Mouse (Mus musculus) embryonic facial prominence, embryonic 14.5 days (tissue): ENCODE measurements around the gene Snx13. TPM values are rescaled to one million over a fixed set of nuclear protein-coding genes. Genes with fewer than 3 reads are reported as not detected.

Source experiments
- ATAC-seq: fragments of 200-750 bp; cut with Nextera tagmentation; 2 replicates; pipeline ENCODE4 v1.8.0; 2017; ENCODE audit warnings: low read depth, moderate number of reproducible peaks, moderate TSS enrichment
- DNase-seq: peaks from one replicate; pipeline ENCODE4 v3.0.0-alpha.2; 2015; ENCODE audit warnings: low spot score
- H3K27ac ChIP-seq: fragments of 300-500 bp; sonication (generic); replicated peaks from 2 replicates; pipeline ENCODE4 v1.5.1; 2014; ENCODE audit warnings: low read depth, mild to moderate bottlenecking, low read length, moderate library complexity
- H3K27me3 ChIP-seq: fragments of 300-500 bp; sonication (generic); replicated peaks from 2 replicates; pipeline ENCODE4 v1.6.1; 2014; ENCODE audit warnings: low read length; ENCODE audit not compliant: control insufficient read depth, insufficient read depth
- H3K36me3 ChIP-seq: fragments of 300-500 bp; sonication (generic); 2 replicates; pipeline ENCODE4 v1.6.1; 2014; ENCODE audit warnings: low read length, mixed read lengths; ENCODE audit not compliant: control insufficient read depth, insufficient read depth
- H3K4me1 ChIP-seq: fragments of 300-500 bp; sonication (generic); 2 replicates; pipeline ENCODE4 v1.6.1; 2014; ENCODE audit warnings: antibody characterized with exemption, low read length; ENCODE audit not compliant: control insufficient read depth, insufficient read depth
- H3K4me2 ChIP-seq: fragments of 300-500 bp; sonication (generic); 2 replicates; pipeline ENCODE4 v1.6.1; 2014; ENCODE audit warnings: low read depth, mild to moderate bottlenecking, low read length, moderate library complexity, mixed read lengths
- H3K4me3 ChIP-seq: fragments of 300-500 bp; sonication (generic); 2 replicates; pipeline ENCODE4 v1.5.1; 2014; ENCODE audit warnings: low read depth, mild to moderate bottlenecking, low read length
- H3K9ac ChIP-seq: fragments of 300-500 bp; sonication (generic); 2 replicates; pipeline ENCODE4 v1.6.1; 2014; ENCODE audit warnings: low read depth, mild to moderate bottlenecking, low read length, moderate library complexity, mixed read lengths
- H3K9me3 ChIP-seq: fragments of 300-500 bp; sonication (generic); 2 replicates; pipeline ENCODE4 v1.6.1; 2016; ENCODE audit warnings: low read length; ENCODE audit not compliant: control insufficient read depth
- WGBS: fragments of 180-500 bp; shearing (Covaris S2); extraction: QIAGEN DNeasy Blood & Tissue Kit; methylation state at CpG from one replicate; pipeline ENCODE4 v1.1.7; 2014; 5-methylcytosine and 5-hydroxymethylcytosine counted together
- polyA plus RNA-seq: library from polyadenylated mRNA; unstranded; fragments of >200 nt; fragmentation: Nextera tagmentation; extraction: Ambion mirVana; gene quantifications from 2 replicates; pipeline ENCODE4 v1.2.1, GENCODE M21; 2014

Snx13 gene
- polyA plus RNA-seq, 1 experiment from 2014 or later = 29.0 TPM

DNA sequence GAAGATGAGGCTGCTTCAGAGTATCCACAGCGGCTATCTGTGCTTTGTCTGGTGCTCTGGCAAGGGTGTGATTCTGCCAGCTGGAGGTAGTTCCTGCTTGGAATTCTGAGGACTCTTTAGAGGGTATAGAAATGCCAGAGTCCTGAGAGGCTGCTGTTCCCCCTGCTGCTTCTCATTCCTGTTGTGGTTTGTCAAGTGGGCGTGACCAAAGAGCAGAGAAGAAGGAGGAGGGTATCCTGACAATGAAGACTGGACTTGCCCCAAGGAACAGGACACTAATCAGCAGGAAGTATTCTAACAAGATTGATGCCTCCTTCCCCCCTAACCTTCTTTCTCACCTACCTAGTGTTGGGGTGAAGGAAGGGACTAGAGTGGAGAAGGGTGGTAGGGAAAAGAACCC is 33.0 kb upstream of the Snx13 start:
- Histone ChIP-seq H3K4me1 (no peaks in the 10 kb centered on the region), H3K27me3 (no peaks in the 10 kb centered on the region)
- no peak for DNase-seq

DNA sequence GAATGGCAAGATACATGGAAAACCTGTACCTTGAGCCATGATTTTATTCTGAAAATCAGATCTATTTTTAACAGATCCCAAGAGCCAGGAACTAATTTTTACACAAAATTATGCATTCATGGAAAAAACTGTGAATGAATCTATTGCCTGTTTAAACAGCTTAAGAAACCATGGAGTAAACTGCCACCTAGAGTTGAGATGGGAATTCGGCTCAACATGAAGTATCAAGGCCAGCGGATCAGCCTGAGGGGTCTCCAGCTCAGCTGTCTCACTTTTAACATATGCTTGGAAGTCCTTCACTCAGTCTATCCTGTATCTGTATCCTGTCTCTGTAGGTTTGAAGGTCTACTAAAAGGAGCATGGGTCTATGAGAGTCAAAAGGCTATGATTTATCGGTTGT is 30.9 kb upstream of the Snx13 start:
- Histone ChIP-seq H3K4me1 (no peaks in the 10 kb centered on the region), H3K4me2 (no peak overlapping the region), H3K9me3 (no peaks in the 10 kb centered on the region), H3K27me3 (no peaks in the 10 kb centered on the region), H3K9ac (no peak overlapping the region), H3K27ac (no peak overlapping the region), H3K36me3 (no peaks in the 10 kb centered on the region), H3K4me3 (no peak overlapping the region)
- WGBS = 56% methylated on average over 3 of the region's 3 CpGs
- DNase-seq (peak; percentile 69), ATAC-seq (no peak)

More for the DNA sequence above, 33.0 kb upstream of the Snx13 start:
- Histone ChIP-seq H3K4me3 (no peak overlapping the region), H3K27ac (no peak overlapping the region), H3K4me2 (no peak overlapping the region), H3K9me3 (no peaks in the 10 kb centered on the region), H3K9ac (no peak overlapping the region), H3K36me3 (no peaks in the 10 kb centered on the region)
- no peak for ATAC-seq
- 58% methylated on average over 2 of the region's 2 CpGs for WGBS

DNA sequence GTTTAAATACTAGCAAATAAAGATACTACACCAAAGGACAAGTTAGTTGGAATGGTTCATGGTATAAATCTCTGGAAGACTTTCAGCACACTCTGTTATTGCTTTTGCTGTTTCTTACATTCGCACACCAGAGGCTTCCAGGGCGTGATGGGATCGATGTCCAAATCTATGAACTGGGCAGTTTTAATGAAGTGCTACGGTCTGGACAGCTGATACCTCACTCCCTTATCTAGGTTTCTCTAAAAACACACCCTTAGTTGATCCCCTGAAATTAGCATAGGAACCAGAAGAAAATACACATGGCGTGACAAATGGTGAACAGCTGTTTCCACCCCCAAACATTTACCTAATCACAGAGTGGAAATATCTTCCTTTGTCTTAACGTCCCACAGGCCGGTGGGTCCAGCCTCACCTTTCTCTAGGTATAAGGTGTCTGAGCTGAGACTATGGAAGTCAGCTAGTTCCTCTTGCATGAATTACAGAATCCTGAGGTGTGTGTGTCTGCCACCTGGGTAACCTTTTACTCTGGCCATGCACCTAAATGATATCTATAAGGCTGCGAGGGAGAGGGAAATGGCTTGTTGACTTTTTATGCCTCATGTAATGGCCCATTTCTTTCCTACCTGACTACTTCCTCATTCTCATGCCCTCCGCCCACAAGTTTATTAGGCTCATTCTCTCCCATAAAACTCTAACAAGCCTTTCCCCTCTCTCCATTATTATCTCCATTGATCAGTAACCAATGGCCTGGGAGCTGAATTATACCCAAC is 30.3 kb upstream of the Snx13 start:
- ATAC-seq (no peak), DNase-seq (no peak)
- 75% methylated on average over 9 of the region's 9 CpGs for WGBS
- H3K9ac ChIP-seq = no peak overlapping the region
- no peak overlapping the region for H3K4me3 ChIP-seq
- no peaks in the 10 kb centered on the region for H3K4me1 ChIP-seq
- H3K27ac ChIP-seq = no peak overlapping the region
- H3K9me3 ChIP-seq = no peaks in the 10 kb centered on the region
- H3K36me3 ChIP-seq = no peaks in the 10 kb centered on the region
- no peaks in the 10 kb centered on the region for H3K27me3 ChIP-seq
- no peak overlapping the region for H3K4me2 ChIP-seq

- Histone ChIP-seq H3K9me3 (no peaks in the 10 kb centered on the region), H3K4me2 (no peak overlapping the region), H3K4me1 (no peaks in the 10 kb centered on the region), H3K27ac (no peak overlapping the region), H3K9ac (no peak overlapping the region), H3K36me3 (no peaks in the 10 kb centered on the region), H3K27me3 (no peaks in the 10 kb centered on the region), H3K4me3 (no peak overlapping the region)
- 78% methylated on average over 9 of the region's 9 CpGs for WGBS
- ATAC-seq (no peak), DNase-seq (no peak)
Observed at GRCm38 (mm10) chr12:35018679-35019237, 28.2 kb upstream of the Snx13 start.

DNA sequence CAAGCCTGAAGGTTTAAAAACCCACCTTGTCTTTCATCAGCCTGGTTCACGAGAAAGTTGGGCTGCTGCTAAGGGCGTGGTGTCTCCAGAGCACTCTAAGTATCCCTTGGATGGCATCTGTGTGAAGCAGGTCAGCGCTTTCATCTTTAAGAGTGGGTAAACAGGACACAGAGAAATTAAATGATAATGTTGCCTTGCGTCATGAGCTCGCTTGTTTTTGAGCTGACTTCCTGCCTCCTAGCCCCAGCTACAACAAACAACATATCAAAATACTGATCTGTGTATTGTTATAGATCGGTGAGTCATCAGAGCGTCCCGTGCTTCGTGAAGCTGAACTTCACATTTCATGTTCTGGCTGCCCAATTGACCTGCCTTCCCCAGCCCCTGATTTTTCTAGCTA is 25.7 kb upstream of the Snx13 start:
- Histone ChIP-seq H3K36me3 (no peaks in the 10 kb centered on the region), H3K4me3 (no peak overlapping the region), H3K4me2 (no peak overlapping the region), H3K27ac (no peak overlapping the region), H3K4me1 (no peaks in the 10 kb centered on the region), H3K27me3 (no peaks in the 10 kb centered on the region), H3K9ac (no peak overlapping the region), H3K9me3 (no peaks in the 10 kb centered on the region)
- no peak for DNase-seq
- WGBS = 83% methylated on average over 9 of the region's 9 CpGs
- ATAC-seq = no peak

GRCm38 (mm10) chr12:35022066-35022465 is 24.9 kb upstream of the Snx13 start:
- Histone ChIP-seq H3K4me1 (no peaks in the 10 kb centered on the region), H3K9me3 (no peaks in the 10 kb centered on the region), H3K36me3 (no peaks in the 10 kb centered on the region), H3K27ac (no peak overlapping the region), H3K9ac (no peak overlapping the region), H3K4me2 (no peak overlapping the region), H3K4me3 (no peak overlapping the region), H3K27me3 (no peaks in the 10 kb centered on the region)
- DNase-seq (peak; percentile 24), ATAC-seq (no peak)
- WGBS = 44% methylated on average over 10 of the region's 10 CpGs

GRCm38 (mm10) chr12:35025916-35026432 is 21.0 kb upstream of the Snx13 start:
- ATAC-seq (no peak), DNase-seq (no peak)
- H3K4me1 ChIP-seq = no peaks in the 10 kb centered on the region
- H3K4me2 ChIP-seq = no peak overlapping the region
- WGBS = 73% methylated on average over 4 of the region's 4 CpGs
- no peaks in the 10 kb centered on the region for H3K9me3 ChIP-seq
- no peak overlapping the region for H3K4me3 ChIP-seq
- no peaks in the 10 kb centered on the region for H3K27me3 ChIP-seq
- no peaks in the 10 kb centered on the region for H3K36me3 ChIP-seq
- H3K27ac ChIP-seq = no peak overlapping the region
- no peak overlapping the region for H3K9ac ChIP-seq

- WGBS = 50% methylated on average over 1 of the region's 1 CpGs
- no peak overlapping the region for H3K9ac ChIP-seq
- no peak for DNase-seq
- no peaks in the 10 kb centered on the region for H3K36me3 ChIP-seq
- no peak overlapping the region for H3K4me2 ChIP-seq
- H3K4me1 ChIP-seq = no peaks in the 10 kb centered on the region
- H3K9me3 ChIP-seq = no peaks in the 10 kb centered on the region
- H3K27ac ChIP-seq = no peak overlapping the region
- no peak overlapping the region for H3K4me3 ChIP-seq
- ATAC-seq = no peak
- no peaks in the 10 kb centered on the region for H3K27me3 ChIP-seq
Observed at GRCm38 (mm10) chr12:35027533-35027932, 19.5 kb upstream of the Snx13 start.
